Mouse (Mus musculus): Measurements from ENCODE around the gene Bbip1.
"Not testable (repeated sequence)": the region's sequence is repeated elsewhere in the genome, so short reads cannot be mapped to it uniquely, and the experiment has no call there.

The Bbip1 gene

DNA sequence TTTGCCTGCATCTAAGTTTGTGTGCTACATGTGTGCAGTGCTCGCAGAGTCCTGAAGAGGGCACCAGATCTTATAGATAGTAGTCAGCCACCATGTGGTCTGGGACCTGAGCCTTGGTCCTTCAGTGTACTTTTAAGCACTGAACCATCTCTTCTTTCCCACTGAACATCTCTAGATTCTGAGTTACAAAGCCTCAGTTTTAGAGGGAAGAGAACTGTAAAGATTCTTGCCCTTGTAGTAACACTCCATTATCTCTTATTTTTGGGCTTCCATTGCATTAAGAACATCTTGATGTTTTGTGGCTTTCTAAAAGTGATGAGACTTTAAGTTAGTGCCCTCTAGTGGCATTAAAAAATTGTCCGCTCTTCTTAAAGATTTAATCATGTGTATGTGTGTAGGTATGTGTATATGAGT is 19.1 kb downstream of the Bbip1 start:
- DNase-seq (ENCODE audit: low spot score): peak; percentile 61

DNA sequence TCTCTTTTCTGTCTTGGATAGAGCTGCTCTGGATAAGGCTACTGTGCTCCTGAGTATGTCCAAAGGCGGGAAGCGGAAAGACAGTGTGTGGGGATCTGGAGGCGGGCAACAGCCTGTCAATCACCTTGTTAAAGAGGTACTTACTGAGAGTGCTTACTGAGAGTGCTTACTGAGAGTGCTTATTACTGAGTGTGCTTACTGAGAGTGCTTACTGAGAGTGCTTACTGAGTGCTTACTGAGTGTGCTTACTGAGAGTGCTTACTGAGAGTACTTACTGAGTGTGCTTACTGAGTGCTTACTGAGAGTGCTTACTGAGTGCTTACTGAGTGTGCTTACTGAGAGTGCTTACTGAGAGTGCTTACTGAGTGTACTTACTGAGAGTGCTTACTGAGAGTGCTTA is 22.4 kb downstream of the Bbip1 start:
- not testable (repeated sequence) for DNase-seq (ENCODE audit: low spot score)

DNA sequence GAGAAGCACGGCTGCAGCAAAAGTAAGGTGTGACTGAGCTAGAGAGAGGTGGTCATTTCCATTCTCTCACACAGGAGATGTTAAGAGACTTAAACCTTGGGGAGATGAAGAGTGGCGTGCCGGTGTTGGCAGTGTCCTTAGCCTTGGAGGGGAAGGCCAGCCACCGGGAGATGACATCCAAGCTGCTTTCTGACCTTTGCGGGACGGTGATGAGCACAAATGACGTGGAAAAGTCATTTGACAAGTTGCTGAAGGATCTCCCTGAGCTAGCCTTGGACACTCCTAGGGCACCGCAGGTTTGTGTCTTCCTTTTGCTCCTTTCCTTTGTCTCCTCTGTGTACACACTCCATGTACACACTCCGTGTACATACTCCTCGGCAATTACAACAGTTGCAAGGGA is 24.9 kb downstream of the Bbip1 start:
- no peak for DNase-seq (ENCODE audit: low spot score)

GRCm38 (mm10) chr19:53914950-53915349 is 29.5 kb downstream of the Bbip1 start:
- no peak for DNase-seq (ENCODE audit: low spot score)

DNA sequence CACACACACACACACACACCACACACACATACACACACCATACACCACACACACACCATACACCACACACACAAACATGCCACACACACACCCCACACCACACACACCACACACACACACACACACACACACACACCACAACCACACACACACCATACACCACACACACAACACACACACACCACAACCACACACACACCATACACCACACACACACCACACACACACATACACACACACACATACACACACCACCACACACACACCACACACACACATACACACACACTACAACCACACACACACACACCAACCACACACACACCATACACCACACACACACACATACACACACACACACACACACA is 37.7 kb downstream of the Bbip1 start:
- not testable (repeated sequence) for DNase-seq (ENCODE audit: low spot score)

- DNase-seq (ENCODE audit: low spot score): peak; percentile 47
Measured at GRCm38 (mm10) chr19:53906033-53906702, 38.3 kb downstream of the Bbip1 start.

GRCm38 (mm10) chr19:53904833-53905480 is 39.5 kb downstream of the Bbip1 start:
- no peak for DNase-seq (ENCODE audit: low spot score)

- DNase-seq (ENCODE audit: low spot score): peak; percentile 82
Measured at GRCm38 (mm10) chr19:53903507-53904321, 40.7 kb downstream of the Bbip1 start.

- DNase-seq (ENCODE audit: low spot score): peak; percentile 97
Measured at GRCm38 (mm10) chr19:53902739-53903487, 41.5 kb downstream of the Bbip1 start.

- DNase-seq (ENCODE audit: low spot score): peak; percentile 40
Measured at GRCm38 (mm10) chr19:53901931-53902738, 42.3 kb downstream of the Bbip1 start.

- peak; percentile 76 for DNase-seq (ENCODE audit: low spot score)
Measured at GRCm38 (mm10) chr19:53899941-53900610, 44.4 kb downstream of the Bbip1 start.

DNA sequence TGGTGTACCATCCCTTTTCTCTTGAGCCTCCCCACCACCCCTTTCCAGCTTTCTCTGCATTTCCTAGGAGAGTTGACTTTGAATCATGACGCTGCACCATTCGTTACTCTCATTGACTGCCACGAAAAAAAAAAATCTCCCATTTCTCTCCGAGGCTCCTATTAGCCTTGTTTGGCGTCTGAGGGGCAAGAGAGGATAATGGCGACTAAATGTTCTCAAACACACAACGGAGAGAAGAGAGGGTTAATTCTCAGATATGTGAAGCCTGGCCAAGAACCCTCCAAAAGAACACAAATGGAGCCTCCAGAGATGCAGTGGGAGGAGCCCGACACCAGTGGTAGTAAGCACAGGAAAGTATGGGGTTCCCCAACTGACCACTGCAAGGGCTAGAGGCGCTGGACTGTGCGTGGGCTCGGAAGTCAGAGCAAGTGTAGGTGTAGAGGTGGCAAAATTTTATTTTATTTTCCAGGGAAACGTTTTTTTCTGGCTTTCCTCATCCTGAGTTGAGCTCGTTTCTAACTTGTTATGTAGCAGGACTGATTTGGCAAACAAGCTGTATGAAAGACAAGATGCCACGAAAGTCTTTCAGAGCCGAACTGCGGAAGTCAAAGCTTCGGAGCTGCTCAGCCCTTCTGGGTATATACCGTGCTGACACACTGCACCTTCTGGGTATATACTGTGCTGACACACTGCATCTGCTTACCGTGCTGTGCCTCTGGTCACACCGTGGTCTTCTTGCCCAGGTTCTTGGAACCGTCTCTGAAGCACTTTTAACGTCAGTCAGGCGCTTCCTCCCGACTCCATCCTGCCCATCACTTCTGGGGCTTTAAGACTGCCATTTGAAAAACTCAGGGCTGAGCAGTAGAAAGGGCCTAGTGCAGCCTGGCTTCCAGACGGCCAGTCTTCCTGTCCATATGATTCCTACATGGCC is 45.2 kb downstream of the Bbip1 start:
- DNase-seq (ENCODE audit: low spot score): peak; percentile 52

GRCm38 (mm10) chr19:53898498-53898897 is 45.9 kb downstream of the Bbip1 start:
- DNase-seq (ENCODE audit: low spot score): no peak

GRCm38 (mm10) chr19:53898046-53898445 is 46.4 kb downstream of the Bbip1 start:
- DNase-seq (ENCODE audit: low spot score): no peak

- DNase-seq (ENCODE audit: low spot score): no peak
Measured at GRCm38 (mm10) chr19:53894538-53895121, 49.8 kb downstream of the Bbip1 start.

DNA sequence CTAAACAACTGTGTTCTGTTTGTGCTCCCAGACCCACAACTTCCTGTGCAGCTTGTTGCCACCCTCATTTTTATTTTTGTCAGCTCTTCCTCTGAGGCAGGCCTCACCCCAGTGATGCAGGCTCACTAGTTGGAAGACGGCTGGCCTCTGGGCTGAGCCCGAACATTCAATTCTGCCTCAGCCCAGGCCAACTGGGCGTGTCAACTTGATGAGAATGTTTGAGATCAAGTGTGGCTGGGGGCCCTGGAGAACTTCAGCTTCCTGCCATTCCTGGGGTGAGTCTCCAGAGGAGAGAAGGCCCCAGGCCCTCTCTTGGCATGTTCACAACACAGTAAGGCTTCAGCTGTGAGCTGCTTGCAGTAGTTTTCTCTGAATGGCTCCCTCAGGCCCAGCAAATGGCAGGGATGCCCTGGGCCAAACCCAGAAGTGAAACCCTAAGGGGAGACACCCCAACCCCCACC is 50.7 kb downstream of the Bbip1 start:
- peak; percentile 86 for DNase-seq (ENCODE audit: low spot score)

GRCm38 (mm10) chr19:53892838-53893359 is 51.5 kb downstream of the Bbip1 start:
- no peak for DNase-seq (ENCODE audit: low spot score)

- peak; percentile 43 for DNase-seq (ENCODE audit: low spot score)
Measured at GRCm38 (mm10) chr19:53892061-53892460, 52.4 kb downstream of the Bbip1 start, which contains the start of gene Pdcd4. Pdcd4 (plus strand) TSS chr19:53892231.

DNA sequence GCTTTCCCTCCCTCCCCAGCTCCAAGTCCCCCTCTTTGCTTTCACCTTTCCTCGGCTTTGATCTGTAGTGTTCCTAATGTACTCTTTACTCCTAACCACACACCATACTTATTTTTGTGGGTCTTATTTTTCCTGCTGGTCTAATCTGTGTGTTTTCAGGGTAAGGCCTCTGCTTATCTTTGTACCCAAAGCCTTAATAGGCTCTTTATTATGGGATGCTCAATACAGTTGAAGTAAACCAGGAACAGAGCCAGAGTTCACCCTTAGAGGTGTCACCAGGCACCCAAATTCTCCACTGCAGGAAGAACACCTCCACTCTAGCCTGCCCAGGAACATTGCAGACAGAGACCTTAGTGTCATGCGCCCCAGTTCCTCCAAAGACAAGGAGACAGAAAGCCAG is 52.9 kb downstream of the Bbip1 start:
- DNase-seq (ENCODE audit: low spot score): no peak
